Mouse (Mus musculus): ENCODE results near the gene Prkx.
A peak's percentile ranks its signal among the peaks of the same experiment; 100 is the strongest.

The Prkx gene

GRCm38 (mm10) chrX:77796238-77796835 is at the start of gene Prkx:
Gene Prkx (minus strand): TSS chrX:77796278.
- DNase-seq, result no peak

DNA sequence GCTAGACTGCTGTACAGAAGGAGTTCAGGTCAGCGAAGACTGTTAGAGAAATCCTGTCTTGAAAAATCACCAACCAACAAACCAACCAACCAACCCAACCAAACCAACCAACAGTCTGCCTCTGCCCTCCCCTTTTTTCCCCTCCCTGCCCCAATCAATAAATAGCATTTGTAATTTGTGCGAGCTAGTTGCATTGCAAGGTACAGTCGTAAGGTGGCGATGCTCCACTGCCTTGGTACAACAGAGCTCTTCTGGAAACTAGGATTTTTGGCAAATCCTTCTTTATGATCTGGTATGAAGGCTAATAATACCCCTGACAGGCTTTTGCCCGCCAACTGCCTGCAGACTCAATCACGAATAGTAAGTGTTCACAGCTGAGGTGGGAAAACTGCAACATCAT is 16.0 kb upstream of the Prkx start:
- no peak for DNase-seq

DNA sequence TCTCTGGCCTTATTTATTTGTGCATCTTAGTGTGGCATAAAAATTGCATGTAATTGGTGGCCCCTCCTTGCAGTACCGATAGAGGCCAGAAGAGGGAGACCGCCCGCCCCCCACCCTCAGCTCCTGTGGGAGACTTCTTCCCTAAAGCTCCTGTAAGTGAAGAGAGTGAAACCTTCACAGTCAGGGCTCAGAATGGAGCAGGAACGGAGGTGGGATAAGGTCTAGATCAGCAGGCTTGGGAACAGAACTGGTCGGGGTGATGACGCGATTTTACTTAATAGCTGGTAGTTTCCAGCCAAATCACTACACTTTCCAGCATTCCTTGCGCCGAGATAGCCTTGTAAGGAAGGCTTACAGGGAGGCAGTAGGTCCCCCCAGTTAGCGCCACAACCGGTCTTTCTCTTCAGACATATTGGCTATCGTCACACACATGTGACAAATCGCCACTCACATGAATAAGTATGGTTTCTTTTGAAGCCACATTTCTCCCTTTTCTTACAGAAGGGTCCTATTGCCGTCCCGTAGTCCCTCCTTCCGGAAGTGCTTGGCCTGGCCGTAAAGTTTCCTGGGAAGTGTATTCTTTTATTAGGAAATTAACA is 14.6 kb upstream of the Prkx start:
- DNase-seq, result peak; percentile 4 to 46

- DNase-seq, result peak; percentile 31 to 44
Observed at GRCm38 (mm10) chrX:77808602-77809001, 12.5 kb upstream of the Prkx start.

GRCm38 (mm10) chrX:77802293-77802692 is 6.2 kb upstream of the Prkx start:
- DNase-seq, result no peak

- DNase-seq, result no peak
Observed at GRCm38 (mm10) chrX:77801543-77801942, 5.5 kb upstream of the Prkx start.

DNA sequence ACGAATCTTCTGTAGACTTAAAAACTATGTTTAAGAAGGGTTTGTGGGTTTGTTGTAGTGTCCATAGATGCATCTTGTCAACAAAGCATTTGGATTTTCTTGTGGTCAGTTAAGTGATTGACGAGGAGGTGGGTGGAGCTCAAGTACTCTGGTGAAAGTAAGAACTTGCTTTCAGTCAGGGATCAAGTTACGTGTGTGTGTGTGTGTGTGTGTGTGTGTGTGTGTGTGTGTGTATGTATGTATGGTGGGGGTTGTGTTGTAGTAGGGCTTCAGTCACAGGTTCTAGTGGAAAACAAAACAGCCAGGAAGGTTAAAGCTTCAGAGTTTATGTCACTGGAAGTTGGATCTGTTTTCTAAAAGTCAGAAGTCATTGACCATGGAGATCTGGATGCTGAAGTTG is 3.5 kb upstream of the Prkx start:
- no peak for DNase-seq

DNA sequence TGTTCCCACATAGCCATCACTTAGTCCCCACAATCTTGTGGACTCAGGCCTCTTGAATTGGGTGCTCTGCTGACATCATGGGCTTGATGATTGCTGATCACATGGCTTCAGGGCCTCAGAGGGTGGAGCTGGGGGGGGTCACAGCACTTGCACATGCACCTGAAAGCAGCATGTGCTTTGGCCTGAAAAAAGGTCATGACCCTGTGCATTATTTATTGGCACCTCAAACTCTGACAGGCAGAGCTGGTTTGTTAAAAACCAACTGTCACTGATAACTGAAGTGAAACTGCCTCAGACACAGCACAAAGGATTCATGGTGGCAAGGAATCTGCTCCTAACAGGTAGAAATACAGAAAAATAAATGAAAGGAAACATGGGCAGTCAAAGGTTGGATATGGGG is 1.7 kb upstream of the Prkx start:
- DNase-seq, result no peak

DNA sequence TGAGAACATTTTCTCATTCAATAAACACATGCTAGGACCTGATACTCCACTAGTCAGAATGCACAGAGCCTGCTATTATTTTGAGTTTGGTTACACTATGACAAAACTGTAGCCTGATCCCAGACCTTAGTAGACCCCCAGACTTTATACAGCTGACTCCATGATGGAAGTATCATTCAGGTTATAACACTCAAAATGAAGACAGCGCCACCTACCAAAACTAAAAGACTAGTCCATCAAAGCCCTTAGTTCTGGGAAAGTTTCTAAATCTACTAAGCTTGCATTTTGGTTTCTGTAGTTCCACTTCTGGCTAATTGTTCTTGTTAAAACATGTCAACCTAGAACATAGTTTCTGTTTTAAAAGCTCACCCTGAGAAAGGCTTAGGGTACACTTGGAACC is 838 bp upstream of the Prkx start:
- no peak for DNase-seq

DNA sequence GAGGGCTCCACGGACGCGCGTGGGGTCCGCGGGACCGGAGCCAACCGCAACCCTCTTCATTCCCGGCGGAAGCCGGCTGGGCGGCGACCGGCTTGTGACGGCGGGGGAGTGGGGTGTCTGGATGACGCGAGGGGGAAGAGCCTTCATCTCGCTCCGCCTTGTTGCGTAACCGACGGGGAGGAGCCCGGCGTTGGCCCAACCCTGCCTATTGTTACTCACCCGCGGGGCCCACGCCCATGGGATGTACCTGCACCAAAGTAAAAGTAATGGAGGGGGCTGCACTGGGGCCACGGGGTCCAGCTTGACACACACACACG is 262 bp downstream of the Prkx start:
- peak; percentile 90 to 93 for DNase-seq

DNA sequence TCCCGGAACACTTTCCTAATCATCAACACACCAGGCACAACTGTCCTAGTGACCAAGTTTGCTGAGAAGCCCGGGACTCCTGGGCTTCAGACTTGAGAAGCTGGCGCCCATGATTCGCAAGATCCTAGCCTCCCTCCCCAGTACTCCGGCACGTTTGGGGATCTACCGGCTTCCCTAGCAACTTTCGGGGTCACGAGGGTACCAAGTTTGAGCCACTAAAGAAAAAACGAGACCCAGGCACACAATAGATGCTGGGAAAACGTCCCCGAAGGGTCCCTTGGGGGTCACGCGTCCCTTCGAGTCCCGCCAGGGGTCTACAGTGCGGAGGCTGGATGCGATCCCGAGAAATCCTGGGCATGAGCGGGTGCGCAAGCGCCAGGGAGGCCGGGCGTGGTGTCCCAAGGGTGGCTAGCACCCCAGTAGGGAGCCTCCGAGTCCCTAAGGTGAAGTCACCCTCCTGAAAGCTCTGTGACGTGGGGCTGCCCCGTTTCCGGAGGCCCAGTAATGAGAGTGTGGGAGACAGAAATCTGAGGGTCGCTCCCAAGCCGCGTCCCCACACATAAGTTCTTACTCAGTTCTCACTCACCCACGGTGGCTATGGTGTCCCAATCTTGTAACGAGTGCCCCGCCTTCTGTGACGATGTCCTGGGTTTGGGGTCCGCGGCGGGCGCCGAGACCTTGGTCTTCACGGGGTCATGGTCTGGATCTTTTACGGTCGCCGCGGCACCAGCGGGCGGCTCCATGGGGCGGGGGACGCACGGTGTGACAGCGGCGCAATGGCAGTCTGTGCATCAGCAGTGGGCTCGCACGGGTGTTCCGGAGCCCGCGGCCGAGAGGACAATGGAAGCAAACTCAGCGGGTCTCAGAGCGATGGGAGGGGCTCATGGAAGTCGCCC is 868 bp downstream of the Prkx start:
- DNase-seq, result peak in 1 of 2 experiments; percentile 4

- no peak for DNase-seq
Observed at GRCm38 (mm10) chrX:77788675-77789074, 7.4 kb downstream of the Prkx start.

DNA sequence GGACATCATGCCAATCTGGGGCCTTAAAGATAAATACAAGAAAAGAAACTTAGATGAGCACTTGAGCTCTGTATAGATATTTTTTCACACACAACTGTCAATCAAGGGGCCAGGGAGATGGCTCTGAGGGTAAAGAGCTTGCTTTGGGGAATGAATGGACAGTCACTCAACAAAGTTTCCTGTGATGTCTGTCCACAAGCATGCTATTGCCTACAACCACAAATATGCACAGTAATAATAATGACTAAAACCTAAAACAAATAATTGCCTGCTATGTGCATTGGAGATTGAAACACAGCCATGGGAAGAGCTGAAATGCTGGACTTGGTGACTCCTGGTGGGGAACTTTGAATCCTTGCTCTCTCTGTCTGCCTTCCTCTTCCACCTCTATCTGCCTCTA is 9.7 kb downstream of the Prkx start:
- DNase-seq, result no peak

- peak in 1 of 2 experiments; percentile 2 for DNase-seq
Observed at GRCm38 (mm10) chrX:77777822-77778221, 18.3 kb downstream of the Prkx start.

DNA sequence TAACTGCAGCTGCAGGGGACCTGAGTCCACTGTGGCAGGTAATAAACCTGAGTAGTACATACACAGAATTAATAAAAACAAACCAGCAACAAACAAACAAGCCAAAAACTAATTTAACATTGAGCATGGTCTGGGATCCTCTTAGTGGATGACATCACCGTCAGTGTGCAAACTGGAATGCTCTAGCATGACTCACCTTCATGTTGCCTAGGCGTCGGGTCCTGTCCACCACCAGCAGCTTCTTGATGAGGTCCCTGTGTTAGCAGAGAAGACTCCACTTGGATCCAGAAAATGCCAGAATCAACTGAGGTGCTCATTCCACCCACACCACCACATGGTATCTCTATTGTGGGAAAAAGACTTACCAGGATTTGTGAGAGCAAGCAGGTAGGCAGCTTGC is 30.9 kb downstream of the Prkx start:
- DNase-seq, result no peak

GRCm38 (mm10) chrX:77744260-77744659 is 51.8 kb downstream of the Prkx start:
- no peak for DNase-seq

GRCm38 (mm10) chrX:77741383-77741782 is 54.7 kb downstream of the Prkx start:
- peak; percentile 3 to 15 for DNase-seq

GRCm38 (mm10) chrX:77733930-77734536 is 62.0 kb downstream of the Prkx start:
- no peak for DNase-seq

DNA sequence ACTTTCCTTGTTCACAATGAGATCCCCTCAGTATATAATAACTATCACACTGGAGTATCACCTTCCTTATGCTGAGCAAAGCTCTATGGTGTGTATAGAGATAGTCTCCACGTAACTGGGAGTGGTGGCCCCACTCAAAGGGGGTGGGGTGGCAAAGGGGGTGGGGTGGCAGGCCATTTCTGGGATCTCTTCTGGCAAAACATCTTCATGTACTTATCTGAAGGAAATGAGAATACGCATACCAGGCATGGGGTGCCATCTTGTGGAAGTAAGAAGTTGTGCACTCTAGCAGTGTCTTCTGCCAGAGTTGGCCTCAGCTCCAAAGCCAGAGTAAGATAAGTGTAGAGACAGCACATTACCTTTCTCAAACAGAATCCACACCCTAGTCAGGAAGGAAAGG is 75.8 kb downstream of the Prkx start:
- peak; percentile 2 to 7 for DNase-seq

Data from thymus, postnatal 36 days (tissue).